Mouse (Mus musculus): ENCODE measurements around the gene Aldh3a1. TPM values are rescaled to one million over a fixed set of nuclear protein-coding genes. Genes with fewer than 3 reads are reported as not detected.
A peak's percentile ranks its signal among the peaks of the same experiment; 100 is the strongest.

Gene Aldh3a1
- polyA plus RNA-seq, 2 experiments from 2014 or later = not detected

GRCm38 (mm10) chr11:61236015-61236414 lies 28.7 kb downstream of the Aldh3a1 start:
- ATAC-seq = no peak

- ATAC-seq = no peak
These were observed 37.1 kb downstream of the Aldh3a1 start for GRCm38 (mm10) chr11:61244406-61244805.

GRCm38 (mm10) chr11:61251741-61252140 lies 44.4 kb downstream of the Aldh3a1 start:
- ATAC-seq = no peak

GRCm38 (mm10) chr11:61252807-61253206 lies 45.5 kb downstream of the Aldh3a1 start:
- ATAC-seq = no peak

- no peak for ATAC-seq
These were observed 51.8 kb downstream of the Aldh3a1 start for GRCm38 (mm10) chr11:61259106-61259505.

- no peak for ATAC-seq
These were observed 55.2 kb downstream of the Aldh3a1 start for GRCm38 (mm10) chr11:61262516-61262915.

GRCm38 (mm10) chr11:61263841-61264240 lies 56.5 kb downstream of the Aldh3a1 start:
- no peak for ATAC-seq

- peak; percentile 97 for ATAC-seq
These were observed 59.5 kb downstream of the Aldh3a1 start, which contains the start of gene Aldh3a2 for GRCm38 (mm10) chr11:61266551-61267533. Gene Aldh3a2, minus strand, starts transcription at chr11:61267464.

Other genes starting within 250 kb of the Aldh3a1 start
- gene Kcnj12, start 185.0 kb upstream of the Aldh3a1 start, polyA plus RNA-seq (2017; shearing (Covaris generic)) = not detected
- gene Tnfrsf13b, start 80.8 kb upstream of the Aldh3a1 start, polyA plus RNA-seq (2017; shearing (Covaris generic)) = 10 to 100 TPM; 59.6 to 72.1 TPM
- 10 to 100 TPM; 11.4 to 12.5 TPM for gene Usp22, start 32.5 kb upstream of the Aldh3a1 start, polyA plus RNA-seq (2017; shearing (Covaris generic))
- gene Aldh3a2, start 59.9 kb downstream of the Aldh3a1 start, polyA plus RNA-seq (2017; shearing (Covaris generic)) = 10 to 100 TPM; 34.2 to 40.6 TPM
- gene Slc47a2, start 135.3 kb downstream of the Aldh3a1 start, polyA plus RNA-seq (2017; shearing (Covaris generic)) = not detected
- gene Slc47a1, start 170.8 kb downstream of the Aldh3a1 start, polyA plus RNA-seq (2017; shearing (Covaris generic)) = not detected
- gene Rnf112, start 246.6 kb downstream of the Aldh3a1 start, polyA plus RNA-seq (2017; shearing (Covaris generic)) = not detected